Mouse (Mus musculus) MEL (cell line): ENCODE measurements around the gene Sema3e. TPM values are rescaled to one million over a fixed set of nuclear protein-coding genes. Genes with fewer than 3 reads are reported as not detected.

ENCODE experiments used
- DNase-seq: peaks from one replicate; pipeline ENCODE4 v3.0.0; 2011; ENCODE audit warnings: low read depth, low spot score
- H3K27ac ChIP-seq: 2 replicates; pipeline ENCODE4 v1.5.1; 2012; ENCODE audit warnings: low read depth, mild to moderate bottlenecking, control low read depth, low read length, moderate library complexity; ENCODE audit not compliant: control insufficient read depth
- H3K27me3 ChIP-seq, 2 experiments: fragments of 150-350 bp in 1 of 2; sonication (generic) in 1 of 2; 2 replicates each; pipeline ENCODE4 v1.6.1; 2012; ENCODE audit warnings: low read length in 2 of 2, mild to moderate bottlenecking in 2 of 2, improper control_type of control experiment in 1 of 2, moderate library complexity in 1 of 2; ENCODE audit not compliant: insufficient read depth in 2 of 2, control insufficient read depth in 1 of 2
- H3K36me3 ChIP-seq, 2 experiments: 2 replicates each; pipeline ENCODE4 v1.6.1; 2012 to 2014; ENCODE audit warnings: low read length in 2 of 2, improper control_type of control experiment in 1 of 2, inconsistent platforms in 1 of 2, mild to moderate bottlenecking in 1 of 2; ENCODE audit not compliant: insufficient read depth in 2 of 2, control insufficient read depth in 1 of 2
- H3K4me1 ChIP-seq, 2 experiments: fragments of 150-350 bp in 1 of 2; sonication (generic) in 1 of 2; 2 replicates each; pipeline ENCODE4 v1.6.1; 2012; ENCODE audit warnings: low read length in 2 of 2, improper control_type of control experiment in 1 of 2, mild to moderate bottlenecking in 1 of 2; ENCODE audit not compliant: insufficient read depth in 2 of 2, control insufficient read depth in 1 of 2
- H3K4me3 ChIP-seq, 2 experiments: fragments of 150-350 bp in 1 of 2; sonication (generic) in 1 of 2; 2 replicates each; pipeline ENCODE4 v1.5.1; 2012; ENCODE audit warnings: low read depth in 2 of 2, low read length in 2 of 2, mild to moderate bottlenecking in 2 of 2, moderate library complexity in 2 of 2, control low read depth in 1 of 2, improper control_type of control experiment in 1 of 2; ENCODE audit not compliant: control insufficient read depth in 1 of 2, insufficient read depth in 1 of 2
- H3K79me2 ChIP-seq: 2 replicates; pipeline ENCODE4 v1.6.1; 2012; ENCODE audit warnings: mild to moderate bottlenecking, low read length, moderate library complexity; ENCODE audit not compliant: control insufficient read depth, poor library complexity, insufficient read depth
- H3K9ac ChIP-seq: 2 replicates; pipeline ENCODE4 v1.6.1; 2012; ENCODE audit warnings: low read depth, mild to moderate bottlenecking, control low read depth, low read length, moderate library complexity; ENCODE audit not compliant: control insufficient read depth, poor library complexity, severe bottlenecking
- H3K9me3 ChIP-seq: fragments of 150-350 bp; sonication (generic); replicated peaks from 2 replicates; pipeline ENCODE4 v1.6.1; 2012; ENCODE audit warnings: mild to moderate bottlenecking, low read length, improper control_type of control experiment, moderate library complexity; ENCODE audit not compliant: insufficient read depth
- BHLHE40 ChIP-seq: IDR thresholded peaks from 2 replicates; pipeline ENCODE4 v1.6.1; 2012; ENCODE audit warnings: low read depth, mild to moderate bottlenecking, inconsistent platforms, low read length, improper control_type of control experiment, borderline replicate concordance
- CHD1 ChIP-seq: IDR thresholded peaks from 2 replicates; pipeline ENCODE4 v1.6.1; 2012; ENCODE audit warnings: low read depth, mild to moderate bottlenecking, inconsistent platforms, low read length, improper control_type of control experiment
- E2F4 ChIP-seq: IDR thresholded peaks from 2 replicates; pipeline ENCODE4 v1.6.1; 2011; ENCODE audit warnings: low read depth, low read length, improper control_type of control experiment, borderline replicate concordance
- ELF1 ChIP-seq: IDR thresholded peaks from 2 replicates; pipeline ENCODE4 v1.6.1; 2014; ENCODE audit warnings: low read depth, mild to moderate bottlenecking, inconsistent platforms, low read length, improper control_type of control experiment, moderate library complexity
- ETS1 ChIP-seq: IDR thresholded peaks from 2 replicates; pipeline ENCODE4 v1.6.1; 2012; ENCODE audit warnings: low read depth, mild to moderate bottlenecking, inconsistent platforms, low read length, improper control_type of control experiment, moderate library complexity
- GABPA ChIP-seq: IDR thresholded peaks from 2 replicates; pipeline ENCODE4 v1.6.1; 2012; ENCODE audit warnings: low read depth, mild to moderate bottlenecking, inconsistent platforms, low read length, improper control_type of control experiment, moderate library complexity
- HCFC1 ChIP-seq: IDR thresholded peaks from 2 replicates; pipeline ENCODE4 v1.6.1; 2012; ENCODE audit warnings: low read depth, mild to moderate bottlenecking, inconsistent platforms, low read length, improper control_type of control experiment, moderate library complexity
- MEF2A ChIP-seq: IDR thresholded peaks from 2 replicates; pipeline ENCODE4 v1.6.1; 2014; ENCODE audit warnings: low read depth, mild to moderate bottlenecking, inconsistent platforms, low read length, improper control_type of control experiment; ENCODE audit not compliant: poor library complexity, insufficient replicate concordance, severe bottlenecking; ENCODE audit errors: extremely low read depth
- MYB ChIP-seq: IDR thresholded peaks from 2 replicates; pipeline ENCODE4 v1.6.1; 2011; ENCODE audit warnings: mild to moderate bottlenecking, low read depth, low read length, improper control_type of control experiment
- MYC ChIP-seq: IDR thresholded peaks from 2 replicates; pipeline ENCODE4 v1.6.1; 2011; ENCODE audit warnings: low read depth, mild to moderate bottlenecking, low read length, improper control_type of control experiment, moderate library complexity
- NRF1 ChIP-seq: IDR thresholded peaks from 2 replicates; pipeline ENCODE4 v1.6.1; 2014; ENCODE audit warnings: low read depth, mild to moderate bottlenecking, inconsistent platforms, low read length, improper control_type of control experiment, moderate library complexity; ENCODE audit not compliant: poor library complexity, insufficient read depth, severe bottlenecking
- POLR2AphosphoS5 ChIP-seq: IDR thresholded peaks from 2 replicates; pipeline ENCODE4 v1.6.1; 2012; ENCODE audit warnings: low read depth, borderline replicate concordance, mild to moderate bottlenecking, inconsistent platforms, low read length, moderate library complexity, mixed read lengths
- RAD21 ChIP-seq: IDR thresholded peaks from 2 replicates; pipeline ENCODE4 v1.6.1; 2011; ENCODE audit warnings: mild to moderate bottlenecking, low read depth, low read length, improper control_type of control experiment
- TAL1 ChIP-seq: IDR thresholded peaks from 2 replicates; pipeline ENCODE4 v1.6.1; 2012; ENCODE audit warnings: mild to moderate bottlenecking, inconsistent platforms, low read length, moderate library complexity, mixed read lengths
- TBP ChIP-seq: IDR thresholded peaks from 2 replicates; pipeline ENCODE4 v1.8.0; 2011; ENCODE audit warnings: low read depth, low read length, improper control_type of control experiment
- TCF12 ChIP-seq: IDR thresholded peaks from 2 replicates; pipeline ENCODE4 v1.6.1; 2014; ENCODE audit warnings: low read depth, mild to moderate bottlenecking, inconsistent platforms, low read length, improper control_type of control experiment, moderate library complexity
- UBTF ChIP-seq: IDR thresholded peaks from 2 replicates; pipeline ENCODE4 v1.6.1; 2012; ENCODE audit warnings: low read depth, mild to moderate bottlenecking, inconsistent platforms, low read length, improper control_type of control experiment, moderate library complexity, borderline replicate concordance; ENCODE audit not compliant: insufficient read depth
- USF2 ChIP-seq, 2 experiments: IDR thresholded peaks; 2 replicates each; pipeline ENCODE4 v1.6.1; 2011 to 2012; ENCODE audit warnings: improper control_type of control experiment in 2 of 2, low read length in 2 of 2, borderline replicate concordance in 1 of 2, inconsistent platforms in 1 of 2, low read depth in 1 of 2, mild to moderate bottlenecking in 1 of 2; ENCODE audit not compliant: insufficient read depth in 1 of 2
- ZKSCAN1 ChIP-seq: IDR thresholded peaks from 2 replicates; pipeline ENCODE4 v1.6.1; 2012; ENCODE audit warnings: low read depth, mild to moderate bottlenecking, inconsistent platforms, low read length, improper control_type of control experiment, moderate library complexity
- polyA plus RNA-seq, 2 experiments: library from polyadenylated mRNA; stranded (reverse) in 1 of 2; unstranded in 1 of 2; fragments of >175 nt in 1 of 2; fragments of >200 nt in 1 of 2; gene quantifications; 2 replicates each; pipeline versions ENCODE4 v1.2.1 to v1.2.4; 2012; ENCODE audit warnings: low replicate concordance in 2 of 2, low read depth in 1 of 2; ENCODE audit not compliant: insufficient read length in 2 of 2, insufficient read depth in 1 of 2, missing spikeins in 1 of 2
- total RNA-seq: library from RNA; depleted of rRNA; stranded (reverse); fragments of 300-350 nt; gene quantifications from 2 replicates; pipeline ENCODE4 v1.2.3, GENCODE M21; 2012

Sema3e gene
- total and polyA plus RNA-seq, 3 experiments: not detected

DNA sequence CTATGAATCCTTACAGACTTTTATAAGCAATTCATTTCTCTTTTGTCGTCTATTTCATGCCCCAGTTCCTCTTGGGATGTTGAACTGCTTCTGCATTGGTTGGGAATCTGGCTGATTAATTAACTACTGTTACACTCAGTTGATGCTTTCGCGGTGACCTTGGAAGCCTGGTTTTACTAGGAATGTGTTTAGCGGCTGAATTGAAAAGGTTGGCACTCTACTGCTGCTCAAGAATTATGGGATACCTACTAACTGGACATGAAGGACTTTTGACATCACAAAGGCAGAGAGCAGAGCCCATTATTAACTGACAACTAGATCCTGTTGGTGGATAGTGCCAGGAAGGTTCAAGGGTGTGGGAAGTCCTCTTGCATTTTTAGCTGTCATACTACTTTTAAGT, 83.9 kb downstream of the Sema3e start:
- Histone ChIP-seq H3K4me1 (no peaks in the 10 kb centered on the region), H3K9ac (no peak overlapping the region), H3K9me3 (no peaks in the 10 kb centered on the region), H3K36me3 (no peaks in the 10 kb centered on the region), H3K79me2 (no peaks in the 10 kb centered on the region), H3K27ac (no peak overlapping the region)
- no peak for DNase-seq
- TF ChIP-seq E2F4 (no peak), ELF1 (no peak), ZKSCAN1 (no peak), MYB (no peak), UBTF (no peak), MEF2A (no peak), TAL1 (no peak), ETS1 (no peak), CHD1 (no peak), MYC (no peak), RAD21 (no peak)
- TF ChIP-seq, all 39 proteins: peak for 0
- Histone ChIP-seq H3K27me3 (no peaks in the 10 kb centered on the region), H3K4me3 (no peak overlapping the region)

DNA sequence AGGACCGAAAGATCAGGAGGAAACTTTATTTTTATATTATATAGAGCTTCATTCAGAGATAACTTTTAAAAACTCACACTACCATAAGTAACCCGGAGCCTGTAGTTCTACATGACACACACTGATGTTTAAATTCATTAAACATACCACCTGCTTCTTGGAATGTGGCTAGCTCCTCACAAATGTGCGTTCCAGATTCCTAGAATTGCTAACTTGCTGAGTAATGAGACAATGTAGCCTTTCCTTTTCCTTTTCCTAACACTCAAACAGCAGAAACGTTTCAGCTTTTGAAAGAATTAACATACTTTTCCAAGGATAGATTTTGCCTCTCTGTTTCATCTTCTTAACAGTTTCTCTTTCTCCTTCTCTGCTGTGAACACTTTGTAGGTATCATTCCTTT, 86.3 kb downstream of the Sema3e start:
- no peaks in the 10 kb centered on the region for H3K36me3 ChIP-seq
- no peak overlapping the region for H3K9ac ChIP-seq
- H3K27ac ChIP-seq: no peak overlapping the region
- no peaks in the 10 kb centered on the region for H3K4me1 ChIP-seq
- no peaks in the 10 kb centered on the region for H3K79me2 ChIP-seq
- TF ChIP-seq CHD1: no peak
- TF ChIP-seq RAD21: no peak
- TF ChIP-seq TBP: no peak
- TF ChIP-seq E2F4: no peak
- TF ChIP-seq POLR2AphosphoS5: no peak
- no peak for TF ChIP-seq BHLHE40
- no peak for TF ChIP-seq USF2 (IDR thresholded peaks at IDR 0.05; ENCODE audit: borderline replicate concordance in 1 of 2, insufficient read depth in 1 of 2, low read depth in 1 of 2, low read length in 2 of 2)
- TF ChIP-seq HCFC1: no peak
- no peak for TF ChIP-seq NRF1
- TF ChIP-seq TCF12: no peak
- no peak for TF ChIP-seq GABPA
- H3K9me3 ChIP-seq: no peaks in the 10 kb centered on the region
- no peak overlapping the region for H3K4me3 ChIP-seq
- no peak for DNase-seq
- H3K27me3 ChIP-seq: no peaks in the 10 kb centered on the region
